Mouse (Mus musculus): Measurements from ENCODE around the gene Lpar6.
A peak's percentile ranks its signal among the peaks of the same experiment; 100 is the strongest.

The Lpar6 gene

DNA sequence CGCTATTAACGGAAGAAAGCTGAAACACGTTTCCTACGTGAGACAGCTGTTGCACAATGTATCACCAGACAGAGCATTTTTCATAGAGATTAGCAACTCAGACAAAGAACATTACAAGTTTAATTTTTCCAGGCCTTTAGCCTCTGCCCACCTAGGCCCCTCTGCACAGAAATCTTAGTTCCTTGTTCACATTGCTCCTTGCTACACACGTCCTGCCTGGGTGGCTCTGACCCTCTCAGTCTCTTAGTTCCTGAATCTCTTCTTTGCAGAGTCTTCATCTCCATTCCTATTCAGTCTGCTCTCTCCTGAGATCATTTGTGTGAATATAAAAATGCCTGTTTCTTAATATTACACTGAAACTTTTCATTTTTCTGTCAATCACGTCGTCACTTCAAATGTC lies 19.7 kb downstream of the Lpar6 start:
- no peak for DNase-seq

DNA sequence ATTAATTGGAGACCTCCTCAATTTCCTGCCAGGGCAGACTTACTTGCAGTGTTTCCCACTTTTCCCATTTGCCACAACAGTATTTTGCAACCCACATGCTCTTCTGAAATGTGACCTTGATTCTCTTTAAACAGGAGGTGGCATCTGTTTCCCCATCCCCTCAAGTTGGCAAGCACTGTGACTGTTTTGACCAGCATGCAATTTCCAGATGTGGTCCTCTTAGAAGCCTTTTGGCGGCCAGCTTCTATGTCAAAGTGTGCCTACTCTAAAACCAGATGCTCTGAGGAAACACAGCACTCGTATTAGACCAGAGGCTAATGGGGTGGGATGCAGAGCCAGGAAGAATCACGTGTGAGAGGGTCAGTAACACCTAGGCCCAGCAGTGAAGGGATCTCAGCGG lies 20.5 kb downstream of the Lpar6 start:
- DNase-seq: no peak

DNA sequence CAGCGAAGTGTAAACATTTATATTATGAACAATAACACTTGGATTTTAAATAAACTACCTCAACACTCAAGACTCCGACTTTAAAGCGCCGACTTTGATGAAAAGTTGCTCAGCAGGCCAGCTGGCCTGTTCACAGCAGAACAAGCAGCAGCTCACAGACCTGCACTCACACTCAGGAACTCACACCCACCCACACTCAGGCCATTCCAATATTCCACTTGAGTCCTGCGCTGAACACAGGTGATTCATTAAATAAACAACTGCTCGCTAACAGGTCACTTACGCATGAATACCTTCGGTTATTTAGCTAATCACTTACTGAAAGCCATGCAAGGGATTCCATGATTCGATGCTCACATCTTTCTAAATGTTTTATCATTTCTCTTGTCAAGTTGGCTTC lies 24.5 kb downstream of the Lpar6 start:
- DNase-seq: no peak

DNA sequence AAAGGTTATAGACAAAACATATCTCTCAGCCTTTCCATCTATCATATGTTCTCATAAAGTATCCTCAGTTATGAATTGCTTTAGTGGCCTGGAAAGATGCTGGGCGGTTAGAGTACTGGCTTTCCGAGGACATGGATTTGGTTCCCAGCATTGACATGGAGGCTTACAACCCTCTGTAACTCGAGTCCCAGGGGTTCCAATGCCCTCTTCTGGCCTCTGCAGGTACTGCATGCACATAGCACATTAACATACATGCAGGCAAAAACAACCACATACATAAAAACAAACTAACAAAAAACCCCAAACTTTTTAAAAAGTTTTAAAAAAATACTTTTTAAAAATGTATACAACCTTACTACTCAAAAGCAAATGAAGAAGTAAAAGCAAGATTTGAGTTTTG lies 28.5 kb downstream of the Lpar6 start:
- DNase-seq: no peak

DNA sequence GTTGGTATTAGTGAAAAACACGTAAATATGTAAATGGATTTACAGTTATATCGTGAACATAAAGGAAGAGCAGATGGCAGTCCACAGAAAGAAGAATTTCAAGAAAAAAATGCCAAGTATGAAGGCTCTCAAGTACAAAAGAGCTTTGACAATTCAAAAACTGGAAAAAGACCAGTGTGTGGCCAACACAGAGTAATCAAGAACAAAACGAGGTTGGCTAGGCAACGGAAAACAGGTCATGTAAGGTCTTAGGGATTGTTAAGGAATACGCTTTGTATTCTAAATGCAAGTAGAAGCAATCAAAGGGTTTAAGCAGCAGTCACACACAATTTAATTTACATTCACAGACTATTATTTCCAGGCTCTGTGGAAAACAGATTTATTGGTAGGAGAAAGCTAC lies 34.1 kb downstream of the Lpar6 start:
- no peak for DNase-seq

DNA sequence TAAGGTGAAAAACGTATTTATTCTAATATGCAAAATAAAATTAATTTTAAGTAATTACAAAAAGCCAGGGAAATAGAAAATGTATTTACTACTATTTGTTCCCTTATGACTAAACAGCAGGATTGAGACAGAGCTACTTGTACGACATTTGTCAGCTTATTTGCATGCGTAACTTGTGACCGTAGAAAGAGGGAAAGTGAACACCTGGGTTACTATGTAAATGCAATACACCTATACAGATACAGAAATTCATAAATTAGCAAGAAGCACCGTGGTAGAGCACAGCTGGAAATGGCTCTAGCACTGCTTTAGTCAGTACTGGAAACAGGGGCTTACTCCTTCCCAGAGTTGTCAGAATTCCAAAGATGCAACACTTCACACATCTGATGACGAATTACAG lies 41.4 kb downstream of the Lpar6 start:
- DNase-seq: no peak

DNA sequence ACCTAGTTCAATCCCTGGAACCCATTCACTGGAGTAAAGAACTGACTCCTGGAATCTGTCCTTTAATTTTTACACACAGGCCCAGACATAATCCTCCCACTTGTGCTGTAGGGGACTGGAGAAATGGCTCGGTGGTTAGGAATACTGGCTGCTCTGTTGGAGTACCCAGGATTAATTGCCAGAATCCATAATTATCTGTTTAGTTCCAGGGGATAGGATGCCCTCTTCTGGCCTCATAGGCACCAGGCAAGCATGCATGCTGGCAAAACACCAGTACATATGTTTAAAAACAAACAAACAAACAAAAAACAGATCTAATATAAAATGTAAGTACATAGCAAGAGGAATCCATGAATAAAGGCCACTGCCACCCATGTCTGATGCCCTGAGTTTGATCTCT lies 43.3 kb downstream of the Lpar6 start:
- DNase-seq: peak; percentile 18

DNA sequence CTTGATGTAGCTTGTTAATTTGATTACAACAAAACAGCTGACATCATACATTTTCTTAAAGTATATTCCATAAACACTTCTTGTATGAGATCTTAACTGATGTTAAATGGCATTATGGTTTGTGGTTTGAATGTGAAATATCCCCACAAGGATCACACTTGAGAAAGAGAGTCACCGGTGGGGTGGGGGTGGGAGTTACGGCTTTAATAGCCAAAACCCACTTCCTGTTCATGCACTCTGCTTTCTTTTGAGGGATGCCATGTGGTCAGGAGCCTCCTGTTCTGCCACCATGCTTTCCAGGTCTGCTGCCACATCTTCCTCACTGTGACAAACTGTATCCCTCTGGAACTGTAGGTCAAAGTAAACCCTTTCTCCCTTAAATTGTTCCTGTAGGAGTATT lies 52.2 kb downstream of the Lpar6 start:
- DNase-seq: no peak

DNA sequence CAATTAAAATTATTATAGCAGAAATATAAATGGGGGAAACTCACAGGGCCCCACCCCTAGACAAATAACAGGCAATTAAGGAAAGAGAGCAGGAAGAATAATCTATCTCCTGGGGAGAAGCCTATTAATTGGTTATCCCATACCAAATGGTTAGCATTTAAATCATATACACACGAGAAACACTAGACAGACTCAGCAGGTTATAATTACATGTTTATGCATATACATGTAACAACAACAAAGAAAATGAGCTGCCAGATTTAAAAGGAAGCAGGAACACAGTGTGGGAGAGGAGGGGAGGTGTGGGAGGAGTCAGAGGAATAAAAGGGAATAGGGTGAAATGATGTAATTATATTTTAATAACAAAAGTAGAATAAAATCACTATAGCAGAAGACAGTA lies 54.7 kb downstream of the Lpar6 start:
- DNase-seq: no peak

Data from kidney, adult 18-20 months (tissue).